Mouse (Mus musculus): ENCODE results near the gene Snx21. TPM values are rescaled to one million over a fixed set of nuclear protein-coding genes. Genes with fewer than 3 reads are reported as not detected.

The Snx21 gene
- polyA plus RNA-seq, 1 experiment from 2014 or later, result 10.4 TPM

GRCm38 (mm10) chr2:164825521-164825920 lies 39.9 kb downstream of the Snx21 start:
- 97% methylated on average over 17 of the region's 17 CpGs for WGBS
- H3K4me1 ChIP-seq (ENCODE audit: control insufficient read depth, insufficient read depth, low read length), result peaks cover 9% of the 10 kb centered on the region; the same call in 1 of the 2 replicates
- peaks cover 19% of the 10 kb centered on the region for H3K36me3 ChIP-seq (ENCODE audit: control insufficient read depth, insufficient read depth, low read length)
- no peaks in the 10 kb centered on the region for H3K9me3 ChIP-seq (ENCODE audit: control insufficient read depth, low read length)
- no peak overlapping the region for H3K4me3 ChIP-seq (ENCODE audit: low read depth, low read length)
- no peak for ATAC-seq (ENCODE audit: low FRiP score)
- H3K27me3 ChIP-seq (ENCODE audit: control insufficient read depth, insufficient read depth, low read length), result no peaks in the 10 kb centered on the region
- no peak for DNase-seq (ENCODE audit: low spot score, missing footprints)
- no peak overlapping the region for H3K9ac ChIP-seq (ENCODE audit: low read length)
- H3K27ac ChIP-seq (ENCODE audit: low read depth, low read length), result no peak overlapping the region
- H3K4me2 ChIP-seq, result no peak overlapping the region

- Histone ChIP-seq H3K9ac (ENCODE audit: low read length) (no peak overlapping the region), H3K4me3 (ENCODE audit: low read depth, low read length) (no peak overlapping the region), H3K4me1 (ENCODE audit: control insufficient read depth, insufficient read depth, low read length) (peaks cover 6% of the 10 kb centered on the region; the same call in 1 of the 2 replicates), H3K27ac (ENCODE audit: low read depth, low read length) (no peak overlapping the region), H3K27me3 (ENCODE audit: control insufficient read depth, insufficient read depth, low read length) (no peaks in the 10 kb centered on the region), H3K36me3 (ENCODE audit: control insufficient read depth, insufficient read depth, low read length) (peaks cover 19% of the 10 kb centered on the region), H3K9me3 (ENCODE audit: control insufficient read depth, low read length) (no peaks in the 10 kb centered on the region), H3K4me2 (no peak overlapping the region)
- WGBS, result 90% methylated on average over 16 of the region's 16 CpGs
- no peak for DNase-seq (ENCODE audit: low spot score, missing footprints)
- no peak for ATAC-seq (ENCODE audit: low FRiP score)
These were observed 41.7 kb downstream of the Snx21 start for GRCm38 (mm10) chr2:164827146-164827850.

GRCm38 (mm10) chr2:164828437-164828836 lies 42.8 kb downstream of the Snx21 start, which contains the start of gene Spata25:
TSS of gene Spata25 (minus strand) at chr2:164828537.
- no peak within 1 kb of the TSS for H3K4me3 ChIP-seq (ENCODE audit: low read depth, low read length)
- H3K36me3 ChIP-seq (ENCODE audit: control insufficient read depth, insufficient read depth, low read length), result peaks cover 19% of the 10 kb centered on the region
- H3K9ac ChIP-seq (ENCODE audit: low read length), result no peak within 1 kb of the TSS
- peaks cover 12% of the 10 kb centered on the region for H3K4me1 ChIP-seq (ENCODE audit: control insufficient read depth, insufficient read depth, low read length)
- 88% methylated on average over 6 of the region's 6 CpGs for WGBS
- no peak within 1 kb of the TSS for H3K4me2 ChIP-seq
- H3K27ac ChIP-seq (ENCODE audit: low read depth, low read length), result no peak within 1 kb of the TSS
- no peaks in the 10 kb centered on the region for H3K27me3 ChIP-seq (ENCODE audit: control insufficient read depth, insufficient read depth, low read length)
- ATAC-seq (ENCODE audit: low FRiP score) (no peak), DNase-seq (ENCODE audit: low spot score, missing footprints) (no peak)
- H3K9me3 ChIP-seq (ENCODE audit: control insufficient read depth, low read length), result no peaks in the 10 kb centered on the region

GRCm38 (mm10) chr2:164829090-164829489 lies 43.5 kb downstream of the Snx21 start:
- H3K27ac ChIP-seq (ENCODE audit: low read depth, low read length), result no peak overlapping the region
- no peak overlapping the region for H3K9ac ChIP-seq (ENCODE audit: low read length)
- no peaks in the 10 kb centered on the region for H3K27me3 ChIP-seq (ENCODE audit: control insufficient read depth, insufficient read depth, low read length)
- H3K4me3 ChIP-seq (ENCODE audit: low read depth, low read length), result no peak overlapping the region
- no peak overlapping the region for H3K4me2 ChIP-seq
- ATAC-seq (ENCODE audit: low FRiP score), result no peak
- 94% methylated on average over 1 of the region's 1 CpGs for WGBS
- peaks cover 19% of the 10 kb centered on the region for H3K36me3 ChIP-seq (ENCODE audit: control insufficient read depth, insufficient read depth, low read length)
- DNase-seq (ENCODE audit: low spot score, missing footprints), result no peak
- H3K4me1 ChIP-seq (ENCODE audit: control insufficient read depth, insufficient read depth, low read length), result peaks cover 12% of the 10 kb centered on the region
- H3K9me3 ChIP-seq (ENCODE audit: control insufficient read depth, low read length), result no peaks in the 10 kb centered on the region

- no peak for ATAC-seq (ENCODE audit: low FRiP score)
- no peak overlapping the region for H3K9ac ChIP-seq (ENCODE audit: low read length)
- DNase-seq (ENCODE audit: low spot score, missing footprints), result no peak
- no peak overlapping the region for H3K4me3 ChIP-seq (ENCODE audit: low read depth, low read length)
- no peaks in the 10 kb centered on the region for H3K27me3 ChIP-seq (ENCODE audit: control insufficient read depth, insufficient read depth, low read length)
- no peaks in the 10 kb centered on the region for H3K9me3 ChIP-seq (ENCODE audit: control insufficient read depth, low read length)
- H3K4me2 ChIP-seq, result no peak overlapping the region
- WGBS, result 92% methylated on average over 10 of the region's 10 CpGs
- peaks cover 18% of the 10 kb centered on the region for H3K4me1 ChIP-seq (ENCODE audit: control insufficient read depth, insufficient read depth, low read length)
- peaks cover 7% of the 10 kb centered on the region; the same call in 1 of the 2 replicates for H3K36me3 ChIP-seq (ENCODE audit: control insufficient read depth, insufficient read depth, low read length)
- no peak overlapping the region for H3K27ac ChIP-seq (ENCODE audit: low read depth, low read length)
These were observed 45.4 kb downstream of the Snx21 start for GRCm38 (mm10) chr2:164831029-164831428.

- Histone ChIP-seq H3K9me3 (ENCODE audit: control insufficient read depth, low read length) (no peaks in the 10 kb centered on the region), H3K27ac (ENCODE audit: low read depth, low read length) (no peak overlapping the region; the same call in 1 of the 2 replicates), H3K9ac (ENCODE audit: low read length) (peak overlapping the region; percentile 78), H3K36me3 (ENCODE audit: control insufficient read depth, insufficient read depth, low read length) (peaks cover 6% of the 10 kb centered on the region; the same call in 1 of the 2 replicates), H3K4me3 (ENCODE audit: low read depth, low read length) (peak overlapping the region; percentile 65), H3K27me3 (ENCODE audit: control insufficient read depth, insufficient read depth, low read length) (no peaks in the 10 kb centered on the region), H3K4me1 (ENCODE audit: control insufficient read depth, insufficient read depth, low read length) (peaks cover 18% of the 10 kb centered on the region), H3K4me2 (peak overlapping the region; percentile 100)
- 66% methylated on average over 16 of the region's 16 CpGs for WGBS
- no peak; the same call in 1 of the 2 replicates for ATAC-seq (ENCODE audit: low FRiP score)
- DNase-seq (ENCODE audit: low spot score, missing footprints), result peak; percentile 86
These were observed 46.6 kb downstream of the Snx21 start for GRCm38 (mm10) chr2:164832032-164832747.

- 1% methylated on average over 35 of the region's 35 CpGs for WGBS
These were observed 47.2 kb downstream of the Snx21 start, which contains the start of gene Ctsa for GRCm38 (mm10) chr2:164832748-164833301. TSS of gene Ctsa (plus strand) at chr2:164832873.

GRCm38 (mm10) chr2:164833314-164833959 lies 47.8 kb downstream of the Snx21 start, which contains the start of gene Neurl2:
TSS of gene Neurl2 (minus strand) at chr2:164833456.
- Histone ChIP-seq H3K4me1 (ENCODE audit: control insufficient read depth, insufficient read depth, low read length) (peaks cover 18% of the 10 kb centered on the region), H3K4me2 (peak within 1 kb of the TSS; percentile 100), H3K36me3 (ENCODE audit: control insufficient read depth, insufficient read depth, low read length) (no peaks in the 10 kb centered on the region), H3K9me3 (ENCODE audit: control insufficient read depth, low read length) (no peaks in the 10 kb centered on the region), H3K27me3 (ENCODE audit: control insufficient read depth, insufficient read depth, low read length) (no peaks in the 10 kb centered on the region), H3K27ac (ENCODE audit: low read depth, low read length) (peak within 1 kb of the TSS; percentile 7; the same call in 1 of the 2 replicates), H3K9ac (ENCODE audit: low read length) (peak within 1 kb of the TSS; percentile 78), H3K4me3 (ENCODE audit: low read depth, low read length) (peak within 1 kb of the TSS; percentile 65)
- DNase-seq (ENCODE audit: low spot score, missing footprints) (peak; percentile 99), ATAC-seq (ENCODE audit: low FRiP score) (peak; percentile 73)
- under 1% methylated on average over 31 of the region's 31 CpGs for WGBS

More at GRCm38 (mm10) chr2:164832748-164833301, 47.2 kb downstream of the Snx21 start, which contains the start of gene Ctsa:
- ATAC-seq (ENCODE audit: low FRiP score) (peak; percentile 69), DNase-seq (ENCODE audit: low spot score, missing footprints) (peak; percentile 94)
- no peaks in the 10 kb centered on the region for H3K27me3 ChIP-seq (ENCODE audit: control insufficient read depth, insufficient read depth, low read length)
- peak within 1 kb of the TSS; percentile 78 for H3K9ac ChIP-seq (ENCODE audit: low read length)
- H3K9me3 ChIP-seq (ENCODE audit: control insufficient read depth, low read length), result no peaks in the 10 kb centered on the region
- no peaks in the 10 kb centered on the region for H3K36me3 ChIP-seq (ENCODE audit: control insufficient read depth, insufficient read depth, low read length)
- H3K4me3 ChIP-seq (ENCODE audit: low read depth, low read length), result peak within 1 kb of the TSS; percentile 65
- peak within 1 kb of the TSS; percentile 7; the same call in 1 of the 2 replicates for H3K27ac ChIP-seq (ENCODE audit: low read depth, low read length)
- H3K4me2 ChIP-seq, result peak within 1 kb of the TSS; percentile 100
- H3K4me1 ChIP-seq (ENCODE audit: control insufficient read depth, insufficient read depth, low read length), result peaks cover 18% of the 10 kb centered on the region

Data from midbrain, embryonic 11.5 days (tissue).